Mouse (Mus musculus): Measurements from ENCODE around the gene Ubac1. TPM values are rescaled to one million over a fixed set of nuclear protein-coding genes. Genes with fewer than 3 reads are reported as not detected.

Gene Ubac1
- total and polyA plus RNA-seq, 3 experiments, result 79.1 to 88.5 TPM; not detected in 1

GRCm38 (mm10) chr2:26055046-26055746, 33.6 kb upstream of the Ubac1 start (continued):
- no peak for TF ChIP-seq USF1 (IDR thresholded peaks at IDR 0.05; ENCODE audit: low read depth, low read length)
- no peak for TF ChIP-seq ZNF384 (IDR thresholded peaks at IDR 0.05; ENCODE audit: low read depth, low read length)
- no peak for TF ChIP-seq ZKSCAN1 (IDR thresholded peaks at IDR 0.05; ENCODE audit: low read depth, low read length)
- no peak for TF ChIP-seq GATA1 (IDR thresholded peaks at IDR 0.05; ENCODE audit: low read depth, low read length)
- TF ChIP-seq E2F4 (IDR thresholded peaks at IDR 0.05; ENCODE audit: borderline replicate concordance, low read depth, low read length), result no peak
- no peak for TF ChIP-seq POLR2A (IDR thresholded peaks at IDR 0.05; ENCODE audit: control insufficient read depth in 1 of 2, insufficient read depth in 1 of 2, low read depth in 1 of 2, low read length in 2 of 2, poor library complexity in 1 of 2)
- TF ChIP-seq GABPA (IDR thresholded peaks at IDR 0.05; ENCODE audit: low read depth, low read length), result no peak
- TF ChIP-seq SMC3 (IDR thresholded peaks at IDR 0.05; ENCODE audit: low read depth, low read length), result peak; percentile 74

- no peaks in the 10 kb centered on the region for H3K36me3 ChIP-seq (ENCODE audit: control insufficient read depth in 1 of 2, insufficient read depth in 2 of 2, low read length in 2 of 2)
- H3K27ac ChIP-seq (ENCODE audit: control insufficient read depth, low read depth, low read length), result no peak overlapping the region
- no peak overlapping the region for H3K4me3 ChIP-seq (ENCODE audit: control insufficient read depth in 1 of 2, insufficient read depth in 1 of 2, low read depth in 2 of 2, low read length in 2 of 2)
- H3K79me2 ChIP-seq (ENCODE audit: control insufficient read depth, insufficient read depth, low read length, poor library complexity), result no peaks in the 10 kb centered on the region
- TF ChIP-seq ZNF384 (IDR thresholded peaks at IDR 0.05; ENCODE audit: low read depth, low read length) (no peak), SMC3 (IDR thresholded peaks at IDR 0.05; ENCODE audit: low read depth, low read length) (no peak), GABPA (IDR thresholded peaks at IDR 0.05; ENCODE audit: low read depth, low read length) (no peak), USF2 (IDR thresholded peaks at IDR 0.05; ENCODE audit: borderline replicate concordance in 1 of 2, insufficient read depth in 1 of 2, low read depth in 1 of 2, low read length in 2 of 2) (no peak), ELF1 (IDR thresholded peaks at IDR 0.05; ENCODE audit: low read depth, low read length) (no peak), HCFC1 (IDR thresholded peaks at IDR 0.05; ENCODE audit: low read depth, low read length) (no peak), ZMIZ1 (IDR thresholded peaks at IDR 0.05; ENCODE audit: low read depth, low read length) (no peak), MYB (IDR thresholded peaks at IDR 0.05; ENCODE audit: low read depth, low read length) (no peak), BHLHE40 (IDR thresholded peaks at IDR 0.05; ENCODE audit: borderline replicate concordance, low read depth, low read length) (no peak), MAFK (IDR thresholded peaks at IDR 0.05; ENCODE audit: borderline replicate concordance, low read depth, low read length) (no peak), ZC3H11A (IDR thresholded peaks at IDR 0.05; ENCODE audit: low read depth, low read length) (no peak)
- no peak overlapping the region for H3K9ac ChIP-seq (ENCODE audit: control insufficient read depth, low read depth, low read length, poor library complexity, severe bottlenecking)
- no peaks in the 10 kb centered on the region for H3K9me3 ChIP-seq (replicated peaks; ENCODE audit: insufficient read depth, low read length)
- H3K27me3 ChIP-seq (ENCODE audit: control insufficient read depth in 1 of 2, insufficient read depth in 2 of 2, low read length in 2 of 2), result peaks cover 0 to 13% of the 10 kb centered on the region in 2 experiments; a peak in 2 of 4 replicates
- H3K4me1 ChIP-seq (ENCODE audit: control insufficient read depth in 1 of 2, insufficient read depth in 2 of 2, low read length in 2 of 2), result no peaks in the 10 kb centered on the region
- DNase-seq (ENCODE audit: low read depth, low spot score), result no peak
Measured at GRCm38 (mm10) chr2:26052806-26053205, 31.3 kb upstream of the Ubac1 start.

- no peak overlapping the region for H3K4me3 ChIP-seq (ENCODE audit: control insufficient read depth in 1 of 2, insufficient read depth in 1 of 2, low read depth in 2 of 2, low read length in 2 of 2)
- no peak for TF ChIP-seq ZNF384 (IDR thresholded peaks at IDR 0.05; ENCODE audit: low read depth, low read length)
- TF ChIP-seq ELF1 (IDR thresholded peaks at IDR 0.05; ENCODE audit: low read depth, low read length), result no peak
- TF ChIP-seq USF2 (IDR thresholded peaks at IDR 0.05; ENCODE audit: borderline replicate concordance in 1 of 2, insufficient read depth in 1 of 2, low read depth in 1 of 2, low read length in 2 of 2), result no peak
- no peak for TF ChIP-seq UBTF (IDR thresholded peaks at IDR 0.05; ENCODE audit: borderline replicate concordance, insufficient read depth, low read depth, low read length)
- no peak for TF ChIP-seq TBP (IDR thresholded peaks at IDR 0.05; ENCODE audit: low read depth, low read length)
- no peak for TF ChIP-seq MAFK (IDR thresholded peaks at IDR 0.05; ENCODE audit: borderline replicate concordance, low read depth, low read length)
- TF ChIP-seq MXI1 (IDR thresholded peaks at IDR 0.05; ENCODE audit: low read depth, low read length), result no peak
- TF ChIP-seq RAD21 (IDR thresholded peaks at IDR 0.05; ENCODE audit: low read depth, low read length), result no peak
- no peak for TF ChIP-seq MAZ (IDR thresholded peaks at IDR 0.05; ENCODE audit: low read depth, low read length)
- TF ChIP-seq GATA1 (IDR thresholded peaks at IDR 0.05; ENCODE audit: low read depth, low read length), result no peak
- no peak for TF ChIP-seq CTCF (IDR thresholded peaks at IDR 0.05 in 2 of 3, conservative IDR thresholded peaks at IDR 0.05 in 1 of 3; ENCODE audit: control insufficient read depth in 1 of 3, insufficient read depth in 1 of 3, low read depth in 2 of 3, low read length in 3 of 3, poor library complexity in 1 of 3, severe bottlenecking in 1 of 3)
- no peak for TF ChIP-seq POLR2A (IDR thresholded peaks at IDR 0.05; ENCODE audit: control insufficient read depth in 1 of 2, insufficient read depth in 1 of 2, low read depth in 1 of 2, low read length in 2 of 2, poor library complexity in 1 of 2)
- TF ChIP-seq HCFC1 (IDR thresholded peaks at IDR 0.05; ENCODE audit: low read depth, low read length), result no peak
- TF ChIP-seq ZMIZ1 (IDR thresholded peaks at IDR 0.05; ENCODE audit: low read depth, low read length), result no peak
- no peak for TF ChIP-seq BHLHE40 (IDR thresholded peaks at IDR 0.05; ENCODE audit: borderline replicate concordance, low read depth, low read length)
- TF ChIP-seq JUND (IDR thresholded peaks at IDR 0.05; ENCODE audit: low read depth, low read length), result no peak
- no peak overlapping the region for H3K9ac ChIP-seq (ENCODE audit: control insufficient read depth, low read depth, low read length, poor library complexity, severe bottlenecking)
- H3K9me3 ChIP-seq (replicated peaks; ENCODE audit: insufficient read depth, low read length), result no peaks in the 10 kb centered on the region
- DNase-seq (ENCODE audit: low read depth, low spot score), result no peak
- no peaks in the 10 kb centered on the region for H3K36me3 ChIP-seq (ENCODE audit: control insufficient read depth in 1 of 2, insufficient read depth in 2 of 2, low read length in 2 of 2)
- H3K27me3 ChIP-seq (ENCODE audit: control insufficient read depth in 1 of 2, insufficient read depth in 2 of 2, low read length in 2 of 2), result peaks cover 0 to 17% of the 10 kb centered on the region in 2 experiments; a peak in 3 of 4 replicates
- no peaks in the 10 kb centered on the region for H3K4me1 ChIP-seq (ENCODE audit: control insufficient read depth in 1 of 2, insufficient read depth in 2 of 2, low read length in 2 of 2)
- no peaks in the 10 kb centered on the region for H3K79me2 ChIP-seq (ENCODE audit: control insufficient read depth, insufficient read depth, low read length, poor library complexity)
- no peak overlapping the region for H3K27ac ChIP-seq (ENCODE audit: control insufficient read depth, low read depth, low read length)
Measured at GRCm38 (mm10) chr2:26048816-26049215, 27.3 kb upstream of the Ubac1 start.

Measured in MEL (cell line).